Mouse (Mus musculus) spleen, adult 2 months (tissue): ENCODE measurements around the gene Tns4.

ENCODE experiments used
- CTCF ChIP-seq: fragments of 200-500 bp; IDR thresholded peaks from 2 replicates; pipeline ENCODE4 v1.5.1; 2011; ENCODE audit warnings: mild to moderate bottlenecking, inconsistent platforms; ENCODE audit not compliant: insufficient read depth, insufficient read length, insufficient replicate concordance; ENCODE audit errors: extremely low read depth
- POLR2A ChIP-seq: fragments of 200-500 bp; IDR thresholded peaks from 2 replicates; pipeline ENCODE4 v1.6.1; 2011; ENCODE audit warnings: low read depth, low read length, inconsistent platforms

DNA sequence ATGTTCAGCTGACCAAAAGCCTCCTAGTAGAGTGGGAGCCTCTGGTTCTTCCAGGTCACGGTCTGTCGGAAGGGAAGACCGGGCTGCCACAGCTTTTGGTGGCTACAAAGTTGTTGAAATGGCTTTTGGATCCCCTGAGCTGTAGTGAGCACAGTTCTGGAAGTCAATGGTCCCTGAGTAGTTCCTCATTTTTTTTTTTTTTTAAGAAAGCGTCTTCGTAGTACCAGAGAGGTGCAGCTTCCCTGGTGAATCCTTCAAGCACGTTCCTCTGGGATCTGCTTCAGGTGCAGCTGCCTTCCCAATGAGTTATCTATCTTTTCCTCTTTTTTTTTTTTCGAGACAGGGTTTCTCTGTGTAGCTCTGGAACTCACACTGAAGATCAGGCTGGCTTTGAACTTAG, 4.6 kb upstream of the Tns4 start:
- TF ChIP-seq CTCF, result no peak
- no peak for TF ChIP-seq POLR2A
